In genomic region chr13:111235719-111236166, GRCm38 (mm10) we compare ENCODE assay signal across 11 mouse cellular contexts. TPM values are rescaled to one million over a fixed set of nuclear protein-coding genes. Genes with fewer than 3 reads are reported as not detected.
DNase-seq lines count a peak whose midpoint lies in the region; ATAC-seq and TF ChIP-seq lines count a peak whose summit lies in the region.
"Had no signal": no experiment of that assay in that cellular context is flagged by ENCODE, and none has a peak within 500 bp of the region (broad histone marks: within the 10 kb centered on the region; RNA-seq: fewer than 3 reads in every experiment).

No protein-coding gene starts in this region.

- peaks cover 5% of the 10 kb centered on the region; the same call in 1 of the 2 replicates for H3K4me1 ChIP-seq in heart, embryonic 11.5 days (ENCODE audit: control insufficient read depth, insufficient read depth, low read length)
- peaks cover 4% of the 10 kb centered on the region; the same call in 1 of the 2 replicates for H3K4me1 ChIP-seq in stomach, embryonic 15.5 days

- no peak overlapping the region for H3K27ac ChIP-seq in heart, embryonic 11.5 days (ENCODE audit: low read depth, low read length)
- peak overlapping the region; percentile 87 for H3K27ac ChIP-seq in layer of hippocampus, adult 2 months
- no peak overlapping the region for H3K27ac ChIP-seq in stomach, embryonic 15.5 days

- H3K4me2 ChIP-seq in heart, embryonic 11.5 days = no peak overlapping the region
- H3K4me2 ChIP-seq in stomach, embryonic 15.5 days = no peak overlapping the region

- H3K36me3 ChIP-seq in heart, embryonic 11.5 days (ENCODE audit: control insufficient read depth, insufficient read depth, low read length) = no peaks in the 10 kb centered on the region
- no peaks in the 10 kb centered on the region for H3K36me3 ChIP-seq in stomach, embryonic 15.5 days

- no peak overlapping the region for H3K4me3 ChIP-seq in heart, embryonic 11.5 days (ENCODE audit: low read depth, low read length)
- H3K4me3 ChIP-seq in layer of hippocampus, adult 2 months = no peak overlapping the region
- H3K4me3 ChIP-seq in stomach, embryonic 15.5 days (replicated peaks) = no peak overlapping the region

- ATAC-seq in heart, embryonic 11.5 days (replicated peaks; ENCODE audit: insufficient number of reproducible peaks, low FRiP score, low TSS enrichment) = no peak
- peak; percentile 36 for ATAC-seq in stomach, embryonic 15.5 days (ENCODE audit: insufficient read depth, low FRiP score, low read depth)
- no peak for ATAC-seq in activated CD4-positive, CD25-positive, alpha-beta regulatory T cell, adult 4 months

- TF ChIP-seq CTCF in layer of hippocampus, adult 2 months (conservative IDR thresholded peaks at IDR 0.05) = no peak

- WGBS in heart, embryonic 11.5 days (ENCODE audit: insufficient replicate concordance) = 69% methylated on average over 6 of the region's 6 CpGs
- 45% methylated on average over 6 of the region's 6 CpGs for WGBS in stomach, embryonic 15.5 days

- no peak overlapping the region for H3K9ac ChIP-seq in heart, embryonic 11.5 days (ENCODE audit: low read depth, low read length)
- no peak overlapping the region for H3K9ac ChIP-seq in stomach, embryonic 15.5 days

- no peaks in the 10 kb centered on the region for H3K9me3 ChIP-seq in heart, embryonic 11.5 days (replicated peaks; ENCODE audit: control insufficient read depth, low read length)
- H3K9me3 ChIP-seq in stomach, embryonic 15.5 days = no peaks in the 10 kb centered on the region

- H3K27me3 ChIP-seq in heart, embryonic 11.5 days (ENCODE audit: control insufficient read depth, insufficient read depth, low read length) = no peaks in the 10 kb centered on the region
- no peaks in the 10 kb centered on the region for H3K27me3 ChIP-seq in stomach, embryonic 15.5 days (replicated peaks)

- DNase-seq in heart, adult 11 months = peak; percentile 92
- peak; percentile 26 for DNase-seq in urinary bladder, postnatal 14 days (ENCODE audit: low spot score)
- no peak for DNase-seq in urinary bladder, adult 2 months (ENCODE audit: low spot score)
- peak; percentile 30 to 59 for DNase-seq in layer of hippocampus, adult 2 months (ENCODE audit: low spot score in 2 of 2)
- DNase-seq in adrenal gland, adult 18-20 months (ENCODE audit: low spot score in 2 of 2) = no peak

RNA-seq across cellular contexts. Expression of gene Actbl2, which starts 19.1 kb away (rescaled TPM):
- polyA plus RNA-seq in heart, embryonic 11.5 days (2014; fragmentation: Nextera tagmentation; extraction: Ambion mirVana) = not detected in 2 replicates
- 0.04 and 0.07 TPM in 2 replicates for polyA plus RNA-seq in urinary bladder, adult 2 months (2012; rRNA removed)
- total RNA-seq in layer of hippocampus, adult 2 months (2021) = not detected
- polyA plus RNA-seq in stomach, embryonic 15.5 days (2015; fragmentation: Nextera tagmentation; extraction: Ambion mirVana) = 0.06 TPM in 1 of 2 replicates, not detected in the other
- polyA plus RNA-seq in activated CD4-positive, CD25-positive, alpha-beta regulatory T cell, adult 4 months (2017; shearing (Covaris generic)) = under 1 TPM in 1 of 2 experiments, not detected in 1; 0.28 TPM
- total RNA-seq in adrenal gland, adult 18-20 months (2021) = under 1 TPM in 1 of 2 experiments, not detected in 1; 0.16 TPM
- total RNA-seq: common myeloid progenitor, adult 5-6 weeks; left cerebral cortex, postnatal 10 days had no signal
- polyA plus RNA-seq: spleen, adult 2 months had no signal

Comparison
In these comparisons a context has a peak if more than half of its experiments do, and no peak if none do; other contexts are left out.
1. DNase-seq: peak in heart, adult 11 months (single experiment), urinary bladder, postnatal 14 days (single experiment) and layer of hippocampus, adult 2 months (2 of 2); none in urinary bladder, adult 2 months (single experiment) and adrenal gland, adult 18-20 months (0 of 2).